Mouse (Mus musculus): Measurements from ENCODE around the gene Slc39a11.

Slc39a11 gene

DNA sequence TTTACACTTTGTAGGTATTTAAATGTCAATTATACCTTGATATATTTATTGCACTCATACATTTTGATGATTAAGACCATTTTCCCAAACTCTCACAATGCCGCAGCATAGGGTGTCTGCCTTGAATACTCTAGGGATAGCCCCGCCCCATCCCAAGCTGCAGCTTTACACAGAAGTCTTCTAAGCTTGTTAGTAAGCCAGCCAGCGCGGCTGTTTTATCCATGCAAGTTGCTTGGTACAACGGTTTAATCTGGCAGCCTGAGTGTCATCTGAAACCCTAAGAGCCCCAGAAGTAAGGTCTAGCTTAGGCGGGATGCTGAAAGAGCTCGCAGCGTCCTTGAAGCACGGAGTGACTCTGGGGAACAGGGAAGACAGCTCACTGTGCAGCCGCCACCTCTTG is 238.1 kb downstream of the Slc39a11 start:
- no peak for DNase-seq (ENCODE audit: low read depth, low spot score)

DNA sequence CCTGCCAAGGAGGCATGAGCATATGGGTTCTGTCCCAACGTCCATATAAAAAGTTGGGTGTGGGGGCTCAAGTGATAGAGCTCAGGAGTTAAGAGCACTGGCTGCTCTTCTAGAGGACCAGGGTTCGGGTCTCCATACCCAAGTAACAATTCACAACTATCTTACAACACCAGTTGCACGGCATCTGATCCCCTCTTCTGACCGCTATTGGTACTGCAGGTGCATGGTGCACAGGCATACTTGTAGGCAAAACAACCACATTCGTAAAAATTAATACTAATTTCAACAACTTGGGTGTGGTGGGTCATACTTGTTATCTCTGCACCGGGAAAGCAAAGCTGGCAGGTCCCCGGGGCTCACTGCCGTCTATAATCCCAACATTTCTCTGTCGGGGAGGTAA is 240.8 kb downstream of the Slc39a11 start:
- DNase-seq (ENCODE audit: low read depth, low spot score) = no peak

DNA sequence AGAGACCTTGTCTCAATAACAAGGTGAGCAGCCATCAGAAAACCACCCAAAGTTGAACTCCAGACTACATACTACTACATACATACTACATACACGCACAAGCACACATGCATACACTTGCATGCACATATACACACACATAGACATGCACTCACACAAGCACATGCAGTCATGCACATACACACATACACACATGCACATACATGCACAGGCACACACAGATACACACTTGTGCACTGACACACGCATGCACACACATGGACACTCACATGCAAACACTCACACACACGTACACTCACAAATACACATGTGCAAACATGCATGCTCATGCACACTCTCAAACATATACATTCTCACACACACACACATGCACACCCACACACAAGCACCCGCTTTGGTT is 242.4 kb downstream of the Slc39a11 start:
- DNase-seq (ENCODE audit: low read depth, low spot score) = no peak

DNA sequence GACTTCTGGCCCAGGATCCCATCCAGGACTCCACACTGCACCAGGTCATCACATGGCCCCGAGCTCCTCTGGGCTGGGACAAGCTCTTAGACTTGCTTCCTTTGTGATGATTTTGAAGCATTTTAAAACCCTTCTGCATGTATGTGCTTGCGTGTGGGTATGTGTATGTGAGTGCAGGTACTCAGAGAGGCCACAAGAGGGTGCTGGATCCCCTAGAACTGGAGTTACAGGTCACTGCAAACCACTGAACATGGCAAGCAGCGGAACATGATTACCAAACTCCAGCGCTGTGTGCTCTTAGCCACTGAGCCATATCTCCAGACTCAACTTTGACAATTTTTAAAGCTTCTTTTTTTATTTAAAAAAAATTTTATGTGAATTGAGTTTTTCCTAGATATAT is 249.0 kb downstream of the Slc39a11 start:
- no peak for DNase-seq (ENCODE audit: low read depth, low spot score)

DNA sequence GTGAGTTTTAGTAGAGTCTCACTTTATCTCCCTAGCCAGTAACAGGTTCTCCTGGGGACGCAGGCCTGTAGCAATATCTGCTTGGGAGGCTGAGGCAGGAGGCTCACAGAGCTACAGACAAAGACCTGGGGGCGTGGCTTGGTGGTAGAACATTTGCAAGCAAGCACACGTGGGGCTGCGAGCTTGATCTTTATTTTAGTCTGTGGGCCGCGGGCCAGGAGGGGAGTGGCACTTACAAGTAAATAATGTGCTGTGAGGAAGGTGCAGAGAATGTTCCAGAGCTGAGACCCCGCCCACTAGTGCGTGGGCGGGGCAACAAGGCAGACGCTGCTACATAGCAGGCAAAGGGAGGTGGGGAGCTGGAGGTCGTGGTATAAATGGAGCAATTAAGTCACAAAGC is 250.3 kb downstream of the Slc39a11 start:
- DNase-seq (ENCODE audit: low read depth, low spot score) = no peak

DNA sequence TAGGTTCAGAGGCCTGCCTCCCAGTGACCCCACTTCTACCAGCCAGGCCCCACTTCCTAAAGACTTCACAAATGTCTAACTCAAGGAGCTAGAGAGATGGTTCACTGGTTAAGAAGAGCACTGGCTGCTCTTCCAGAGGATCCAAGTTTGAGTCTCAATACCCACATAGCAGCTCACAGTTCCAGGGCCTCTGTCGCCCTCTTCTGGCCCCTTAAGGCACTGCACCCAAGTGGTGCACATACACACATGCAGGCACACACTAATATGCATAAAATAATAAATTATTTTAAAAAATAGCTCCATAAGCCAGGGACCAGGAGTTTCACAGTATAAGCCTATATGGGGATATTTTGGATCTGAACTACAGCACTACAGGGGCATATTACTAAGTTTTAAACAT is 252.5 kb downstream of the Slc39a11 start:
- DNase-seq (ENCODE audit: low read depth, low spot score) = no peak

DNA sequence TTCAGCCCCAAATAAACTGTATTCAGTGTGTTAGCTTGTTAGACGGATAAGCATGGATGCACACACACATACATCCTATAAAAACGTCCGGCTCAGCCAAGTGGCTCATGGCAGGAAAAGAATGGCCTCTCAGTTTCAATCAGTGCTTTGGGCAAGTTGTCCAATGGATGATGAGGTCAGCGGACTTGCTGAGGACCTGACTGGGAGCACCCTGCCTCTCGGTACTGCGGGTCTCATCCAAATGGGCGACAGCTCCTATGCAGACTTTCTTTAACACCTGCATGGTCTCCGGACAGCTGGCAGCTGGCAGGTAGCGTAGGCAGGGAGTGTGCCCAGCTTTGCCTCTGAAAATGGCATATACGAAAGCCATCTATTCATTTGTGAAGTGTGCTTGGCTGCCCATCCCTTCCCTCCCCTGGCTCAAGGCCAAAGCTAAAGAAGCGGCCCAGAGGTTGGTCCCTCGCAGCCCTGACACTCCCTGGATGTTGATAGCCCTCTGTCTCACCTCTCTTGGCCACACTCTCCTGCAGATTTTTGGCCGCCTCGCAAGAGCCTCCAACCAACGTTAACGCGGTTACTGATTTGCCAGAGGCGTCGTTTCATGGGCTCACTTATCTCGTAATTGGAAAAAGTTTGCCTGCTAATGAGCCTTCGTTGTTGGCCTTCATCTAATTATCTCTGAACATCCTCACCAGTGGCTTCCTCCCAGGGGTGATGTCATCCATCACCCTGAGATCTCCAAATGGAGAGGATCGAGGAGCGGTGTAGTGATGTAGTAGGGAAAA is 256.3 kb downstream of the Slc39a11 start:
- DNase-seq (ENCODE audit: low read depth, low spot score) = no peak

DNA sequence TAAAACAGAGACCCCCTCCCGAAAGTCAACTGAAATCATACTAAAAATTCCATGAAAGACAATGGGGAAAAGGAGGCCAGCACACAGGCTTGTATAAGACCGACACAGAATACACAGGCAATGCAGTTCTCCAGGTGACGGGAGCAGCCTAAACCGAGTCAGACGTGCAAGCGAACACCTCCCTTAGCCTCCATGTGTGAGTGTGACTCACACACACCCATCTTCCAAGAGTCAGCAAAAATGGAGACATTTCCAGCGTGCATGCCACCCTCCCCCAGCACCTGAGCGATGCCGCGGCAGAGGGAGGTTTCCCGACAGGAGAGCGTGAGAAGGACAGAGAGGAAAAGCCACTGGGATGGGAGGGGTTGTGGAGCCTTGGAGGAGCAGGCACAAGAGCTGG is 258.2 kb downstream of the Slc39a11 start:
- DNase-seq (ENCODE audit: low read depth, low spot score) = no peak

DNA sequence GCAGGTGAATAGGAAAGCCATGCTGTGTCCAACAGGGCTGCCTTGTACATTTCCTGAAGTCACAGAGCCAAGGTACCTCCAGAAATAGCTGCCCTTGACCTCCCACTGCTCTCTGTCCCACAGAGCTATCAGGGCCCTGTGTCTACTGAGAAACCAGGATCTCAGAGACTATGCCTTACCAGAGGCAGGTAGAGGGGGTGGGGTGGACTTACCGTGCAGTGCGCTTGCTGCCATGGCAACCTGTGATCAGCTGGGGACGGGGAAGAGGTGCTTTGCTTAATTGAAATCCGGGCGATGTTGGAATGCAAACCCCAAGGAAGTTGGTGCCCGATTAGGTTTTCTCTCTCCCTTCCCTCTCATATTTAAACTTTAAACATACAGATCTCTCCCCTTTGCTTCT is 260.2 kb downstream of the Slc39a11 start:
- no peak for DNase-seq (ENCODE audit: low read depth, low spot score)

DNA sequence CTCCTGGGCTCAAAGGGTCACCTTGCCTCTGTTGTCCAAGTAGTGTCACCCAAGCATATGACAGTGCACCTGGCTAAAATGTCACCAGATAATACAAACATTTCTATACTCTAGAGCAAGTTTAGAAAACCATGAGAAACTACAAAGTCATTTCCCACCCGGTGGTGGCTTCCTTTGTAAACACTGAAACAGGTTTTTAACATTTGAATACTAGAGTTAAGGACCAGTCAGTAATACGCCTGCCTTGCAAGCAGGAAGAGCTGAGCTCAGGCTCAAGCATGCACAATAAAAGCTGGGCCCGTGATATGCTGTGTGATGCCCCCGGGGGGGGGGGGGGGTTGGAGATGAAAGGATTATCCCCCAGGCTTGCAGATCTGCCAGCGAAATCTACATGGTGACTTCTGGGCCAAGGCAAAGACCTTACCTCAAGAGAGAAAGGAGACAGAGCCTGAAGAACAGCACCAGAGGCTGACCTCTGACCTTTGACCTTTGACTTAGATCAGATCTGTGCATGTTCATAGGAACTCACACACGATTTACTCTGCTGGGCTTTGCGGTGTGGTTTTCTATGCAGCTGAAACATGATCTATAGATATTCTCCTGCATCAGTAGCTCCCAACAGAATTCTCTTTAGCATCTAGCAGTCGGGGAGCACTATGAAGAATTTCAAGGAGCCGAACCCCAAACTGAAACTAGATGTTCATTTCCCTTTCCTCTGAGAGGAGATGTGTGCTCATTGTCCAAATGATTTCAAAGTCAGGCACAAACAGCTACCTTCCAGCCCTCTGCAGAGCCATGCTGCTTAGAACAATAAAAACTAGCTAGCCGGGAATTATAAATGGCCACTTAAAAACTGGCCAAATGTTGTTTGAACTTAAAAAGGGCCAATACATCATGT is 267.0 kb downstream of the Slc39a11 start:
- no peak for DNase-seq (ENCODE audit: low read depth, low spot score)

DNA sequence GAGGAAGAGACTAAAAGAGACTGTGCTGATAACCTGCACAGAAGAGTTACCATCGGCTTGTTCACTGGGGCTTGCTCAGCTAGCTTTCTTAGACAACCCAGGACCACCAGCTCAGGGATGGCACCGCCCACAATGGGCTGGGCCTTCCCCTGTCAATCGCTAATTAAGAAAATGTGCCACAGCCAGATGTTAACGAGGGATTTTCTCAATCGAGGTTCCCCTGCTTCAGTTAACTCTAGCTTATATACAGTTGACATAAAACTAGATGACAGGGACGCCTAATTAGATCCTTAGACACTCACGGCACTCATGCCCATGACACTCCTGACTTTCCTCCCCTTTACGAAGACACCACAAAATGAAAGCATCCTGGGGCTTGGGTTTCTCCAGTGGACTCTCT is 268.3 kb downstream of the Slc39a11 start:
- no peak for DNase-seq (ENCODE audit: low read depth, low spot score)

DNA sequence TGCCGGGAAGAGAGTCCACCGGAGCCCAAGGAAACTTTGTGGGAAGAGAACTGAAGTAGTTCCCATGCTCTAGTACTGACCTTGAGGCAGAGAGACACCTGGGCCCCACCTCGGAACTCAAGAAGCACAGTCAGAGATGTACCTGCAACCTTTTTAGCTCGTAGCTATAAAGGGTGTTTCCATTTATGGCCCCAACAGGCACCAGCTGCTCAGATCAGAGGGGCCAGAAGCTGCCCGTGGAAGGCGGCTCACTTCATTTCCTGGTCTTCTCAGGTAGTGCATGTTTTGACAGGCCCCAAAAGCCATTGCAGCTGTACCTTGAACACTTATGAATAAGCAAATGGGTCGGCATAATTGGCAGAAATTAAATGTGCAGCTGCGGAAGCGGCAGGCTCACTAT is 271.0 kb downstream of the Slc39a11 start:
- DNase-seq (ENCODE audit: low read depth, low spot score) = no peak

DNA sequence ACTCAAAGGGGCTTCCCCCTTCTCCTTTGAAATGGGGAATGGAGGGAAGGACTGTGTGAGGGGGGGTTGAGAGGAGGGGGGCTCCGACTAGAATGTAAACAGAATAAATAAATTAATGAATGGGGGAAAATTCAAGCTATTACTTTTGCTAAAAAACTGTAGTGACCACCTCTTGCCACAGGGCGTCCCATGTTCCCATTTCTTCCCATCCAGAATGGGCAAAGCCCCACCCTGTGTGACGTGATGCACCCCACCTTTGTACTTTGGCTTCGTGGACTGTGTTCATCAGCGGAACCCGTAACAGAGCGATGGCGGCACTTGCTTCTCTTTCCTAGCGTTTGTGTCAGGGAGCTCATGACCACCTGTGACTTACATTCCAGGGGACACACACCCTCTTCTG is 273.8 kb downstream of the Slc39a11 start:
- DNase-seq (ENCODE audit: low read depth, low spot score) = no peak

DNA sequence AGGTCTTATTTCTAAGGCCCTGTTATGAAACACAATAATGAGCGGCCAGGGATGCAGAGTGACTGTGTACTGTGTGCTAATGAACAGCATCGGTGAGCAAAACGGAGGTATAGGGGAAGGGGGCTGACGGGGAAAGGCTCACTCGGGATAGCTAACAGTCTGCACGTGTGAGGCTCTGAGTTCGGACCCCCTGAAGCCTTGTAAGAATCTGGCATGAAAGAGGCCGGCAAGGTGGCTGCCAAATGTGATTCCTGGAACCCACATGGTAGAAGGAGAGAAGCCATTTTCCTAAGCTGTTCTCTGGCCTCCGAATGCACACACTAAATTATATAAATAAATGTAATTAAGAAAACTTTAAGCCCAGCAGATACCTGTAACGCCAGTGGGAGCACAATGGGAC is 276.0 kb downstream of the Slc39a11 start:
- DNase-seq (ENCODE audit: low read depth, low spot score) = no peak

DNA sequence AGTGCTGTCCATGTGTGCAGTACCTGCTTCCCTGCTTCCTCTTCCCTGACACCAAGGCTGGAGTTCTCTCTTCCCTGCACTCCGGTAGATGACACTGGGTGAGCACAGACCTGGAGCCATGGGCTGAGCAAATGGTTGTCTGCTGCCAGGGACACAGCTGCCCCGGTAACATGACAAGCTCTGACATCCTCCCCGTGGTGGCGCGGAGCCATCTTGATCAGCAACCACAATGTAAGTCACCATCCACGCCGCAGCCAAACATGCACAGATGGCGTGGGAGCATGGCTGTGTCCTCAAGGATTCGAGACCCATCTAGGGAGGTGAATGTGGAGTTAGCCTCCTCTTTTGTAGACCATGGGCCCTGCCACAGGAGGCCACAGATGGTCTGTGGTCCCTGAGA is 276.5 kb downstream of the Slc39a11 start:
- no peak for DNase-seq (ENCODE audit: low read depth, low spot score)

DNA sequence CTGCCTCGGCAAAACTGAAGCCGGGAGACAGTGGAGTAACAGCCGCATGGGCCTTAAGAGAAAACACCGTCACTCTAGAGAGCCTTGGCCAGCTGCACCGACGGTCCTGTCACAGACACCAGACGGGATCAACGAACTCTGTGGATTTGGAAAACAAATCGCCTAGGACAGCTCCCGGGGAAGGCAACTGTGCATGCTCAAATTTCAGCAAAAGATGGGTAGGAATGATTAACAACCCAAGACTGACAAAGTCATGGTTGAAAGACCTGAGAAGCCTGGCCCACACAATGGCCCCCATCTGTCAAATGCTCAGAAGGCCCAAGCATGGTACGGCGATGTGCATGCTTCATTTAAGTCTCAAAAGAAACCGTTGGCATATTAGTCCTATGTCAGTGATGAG is 281.8 kb downstream of the Slc39a11 start:
- DNase-seq (ENCODE audit: low read depth, low spot score) = no peak

DNA sequence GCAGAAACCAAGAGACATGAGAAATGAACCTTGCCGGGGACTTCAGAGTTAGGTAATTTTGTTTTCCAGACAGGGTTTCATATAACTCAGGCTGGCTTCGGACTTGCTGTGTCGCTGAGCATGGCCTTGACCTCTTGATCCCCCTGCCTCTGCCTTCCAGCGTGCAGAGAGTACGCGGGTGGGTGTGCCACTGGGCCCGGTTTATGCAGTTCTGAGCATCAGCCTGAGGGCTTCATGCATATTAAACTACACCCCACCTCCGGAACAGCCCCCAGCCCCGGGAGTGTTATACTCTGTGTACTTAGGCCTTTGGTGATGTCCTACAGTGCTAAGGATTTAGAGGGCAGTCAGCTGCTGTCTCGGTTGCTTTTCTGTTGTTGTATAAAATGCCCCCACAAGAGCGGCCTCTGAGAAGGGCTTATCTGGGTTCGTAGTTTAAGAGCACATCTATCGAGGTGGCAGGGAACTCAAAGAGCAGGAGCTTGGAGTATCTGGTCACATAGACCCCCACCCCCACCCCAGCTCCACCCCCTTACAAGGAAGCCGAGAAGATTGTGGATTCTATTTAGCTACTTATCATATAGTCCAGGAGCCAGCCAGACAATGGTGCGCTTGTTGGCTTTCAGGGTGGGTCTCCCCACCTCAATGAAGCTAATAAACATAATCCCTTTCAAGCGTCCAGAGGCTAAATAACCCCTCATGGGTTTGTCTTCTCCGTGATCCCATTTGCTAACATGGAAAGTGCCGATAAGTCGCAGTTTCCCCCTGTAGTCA is 283.4 kb downstream of the Slc39a11 start:
- DNase-seq (ENCODE audit: low read depth, low spot score) = no peak

DNA sequence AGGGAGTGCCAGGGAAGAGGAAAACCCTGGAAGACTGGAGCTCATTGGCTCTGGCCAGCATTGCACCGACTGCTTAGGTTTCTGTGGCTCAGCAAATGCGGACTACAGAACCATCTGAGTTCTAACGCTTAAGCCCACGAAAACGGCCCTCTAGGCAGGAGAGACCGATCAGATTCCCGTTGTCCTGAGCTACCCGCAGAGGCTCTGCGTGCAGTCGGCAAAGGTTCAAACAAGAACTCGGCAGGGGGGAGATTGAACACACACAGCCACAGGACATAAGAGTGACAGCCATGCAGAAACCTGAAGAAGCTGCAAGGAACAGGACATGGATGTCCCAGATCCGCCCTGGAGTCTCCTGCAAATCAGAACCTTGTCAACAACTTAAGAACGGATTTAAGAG is 286.1 kb downstream of the Slc39a11 start:
- no peak for DNase-seq (ENCODE audit: low read depth, low spot score)

DNA sequence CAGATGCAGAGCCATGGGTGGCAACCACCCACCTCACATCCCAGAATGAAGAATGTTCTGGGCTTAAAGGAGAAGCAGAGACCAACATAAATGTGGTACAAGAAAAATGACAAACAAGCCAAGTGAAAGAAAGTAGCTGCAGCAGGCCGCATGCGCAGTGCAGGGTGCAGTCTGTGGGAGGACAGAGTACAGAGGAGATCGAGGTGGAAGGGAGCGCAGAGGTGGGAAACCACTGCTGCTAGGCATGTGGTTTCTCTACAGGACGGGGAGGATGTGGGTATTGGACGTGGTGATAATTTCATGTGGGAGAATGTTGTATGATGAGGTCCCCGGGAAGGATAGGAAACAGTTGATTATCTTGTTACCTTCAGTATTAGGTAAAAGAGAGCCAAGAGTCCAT is 287.3 kb downstream of the Slc39a11 start:
- no peak for DNase-seq (ENCODE audit: low read depth, low spot score)

DNA sequence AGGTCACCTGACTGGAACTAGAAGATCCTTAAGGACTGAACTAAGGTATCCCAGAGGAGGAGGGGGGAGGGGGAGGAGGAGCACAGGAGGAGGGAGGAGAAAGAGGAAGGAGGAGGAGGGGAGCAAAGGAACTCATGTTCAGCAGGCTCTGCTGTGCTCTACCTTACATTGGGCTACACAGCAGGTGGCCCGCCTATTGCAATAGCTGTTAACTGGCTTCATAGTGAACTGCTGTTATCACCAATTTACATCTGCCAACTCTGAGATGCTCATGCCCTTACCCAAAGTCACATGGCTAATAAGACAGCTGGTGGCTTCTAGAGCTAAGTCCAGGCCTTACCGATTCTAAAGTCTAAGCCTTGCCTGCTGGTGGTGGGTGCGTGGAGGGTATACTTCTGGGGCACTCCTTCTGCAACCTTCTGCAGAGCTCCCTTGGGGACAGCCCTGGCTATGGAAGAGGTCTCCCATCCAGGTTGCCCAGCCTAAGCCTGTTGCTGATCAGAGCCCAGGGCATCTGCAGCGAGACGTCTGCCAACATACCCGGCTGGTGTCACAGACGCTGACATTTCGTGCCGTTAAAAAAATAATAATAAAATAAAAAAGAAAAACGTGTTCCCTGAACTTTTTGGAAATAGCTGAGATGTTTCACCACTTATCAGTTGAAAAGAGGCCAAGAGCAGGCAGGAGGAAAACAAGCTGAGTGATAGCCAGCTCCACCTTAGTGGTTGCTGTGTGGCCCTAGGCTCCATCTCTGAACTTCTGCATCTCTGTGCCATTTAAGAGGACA is 289.6 kb downstream of the Slc39a11 start:
- DNase-seq (ENCODE audit: low read depth, low spot score) = no peak

DNA sequence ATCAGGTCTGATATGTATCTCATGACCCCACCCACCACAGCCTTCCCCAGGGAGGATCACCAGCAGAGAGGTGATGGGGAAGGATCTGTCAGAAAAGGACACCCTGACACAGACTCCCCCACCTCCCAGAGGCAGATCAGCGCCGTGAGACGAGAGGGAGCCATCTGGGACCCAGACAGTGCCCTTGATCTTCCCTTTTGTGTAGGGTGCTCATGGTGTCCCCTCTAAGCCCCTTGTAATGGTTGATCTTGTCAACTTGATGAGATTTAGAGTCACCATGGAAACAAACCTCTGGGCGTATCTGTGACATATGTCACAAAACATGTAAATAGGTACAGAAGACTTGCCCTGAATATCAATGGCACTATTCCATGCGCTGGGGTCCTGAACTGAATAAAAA is 293.9 kb downstream of the Slc39a11 start:
- no peak for DNase-seq (ENCODE audit: low read depth, low spot score)

Data from skeletal muscle tissue, adult 2 months (tissue).